Mouse (Mus musculus) forebrain, embryonic 14.5 days (tissue): Measurements from ENCODE around the gene Ftl1. TPM values are rescaled to one million over a fixed set of nuclear protein-coding genes. Genes with fewer than 3 reads are reported as not detected.

Experiments used
- microRNA-seq: library from miRNA; unstranded; fragments of <30 nt; microRNA quantifications from one replicate; pipeline ENCODE4, GENCODE M21; 2016
- polyA plus RNA-seq: library from polyadenylated mRNA; unstranded; fragments of >200 nt; fragmentation: Nextera tagmentation; extraction: Ambion mirVana; gene quantifications from 2 replicates; pipeline ENCODE4 v1.2.1, GENCODE M21; 2014

The Ftl1 gene
- polyA plus RNA-seq, 1 experiment from 2014 or later, result 6,800 TPM

Small RNAs within 50 kb of the gene (microRNA-seq; reads per million reads assigned to microRNA genes)
- gene Gm22133, result not detected

Other genes with a start within 250 kb of the Ftl1 start
- gene Dkkl1, start 247.7 kb downstream of the Ftl1 start, polyA plus RNA-seq, result 0.91 and 1.7 TPM in 2 replicates
- gene Tead2, start 244.1 kb downstream of the Ftl1 start, polyA plus RNA-seq, result 81.7 and 95.7 TPM in 2 replicates
- gene Cd37, start 220.8 kb downstream of the Ftl1 start, polyA plus RNA-seq, result 0.99 and 1.4 TPM in 2 replicates
- 0.09 and 0.26 TPM in 2 replicates for gene Slc6a16, start 218.8 kb downstream of the Ftl1 start, polyA plus RNA-seq
- gene Slc6a21, start 182.4 kb downstream of the Ftl1 start, polyA plus RNA-seq, result not detected in 2 replicates
- gene Trpm4, start 126.1 kb downstream of the Ftl1 start, polyA plus RNA-seq, result 6.5 and 9.8 TPM in 2 replicates
- gene Hrc, start 124.6 kb downstream of the Ftl1 start, polyA plus RNA-seq, result 0.06 TPM in 1 of 2 replicates, not detected in the other
- gene Ppfia3, start 92.9 kb downstream of the Ftl1 start, polyA plus RNA-seq, result 10.7 and 17.3 TPM in 2 replicates
- gene Lin7b, start 89.3 kb downstream of the Ftl1 start, polyA plus RNA-seq, result 6.2 and 11.0 TPM in 2 replicates
- gene Snrnp70, start 64.1 kb downstream of the Ftl1 start, polyA plus RNA-seq, result 95.7 and 99.4 TPM in 2 replicates
- not detected in 2 replicates for gene Kcna7, start 54.2 kb downstream of the Ftl1 start, polyA plus RNA-seq
- gene Ntf5, start 46.2 kb downstream of the Ftl1 start, polyA plus RNA-seq, result 0.22 TPM in 1 of 2 replicates, not detected in the other
- gene Lhb, start 39.1 kb downstream of the Ftl1 start, polyA plus RNA-seq, result 0.46 TPM in 1 of 2 replicates, not detected in the other
- gene Gys1, start 25.0 kb downstream of the Ftl1 start, polyA plus RNA-seq, result 13.4 and 15.5 TPM in 2 replicates
- gene Ruvbl2, start 21.8 kb downstream of the Ftl1 start, polyA plus RNA-seq, result 144 and 153 TPM in 2 replicates
- 163 and 168 TPM in 2 replicates for gene Bax, start 7.0 kb upstream of the Ftl1 start, polyA plus RNA-seq
- gene Tulp2, start 22.0 kb upstream of the Ftl1 start, polyA plus RNA-seq, result 0.15 TPM in 1 of 2 replicates, not detected in the other
- gene Gm45808, start 26.9 kb upstream of the Ftl1 start, polyA plus RNA-seq, result not detected in 2 replicates
- gene Dhdh, start 28.9 kb upstream of the Ftl1 start, polyA plus RNA-seq, result 1.4 and 1.6 TPM in 2 replicates
- 69.0 and 96.5 TPM in 2 replicates for gene Nucb1, start 50.5 kb upstream of the Ftl1 start, polyA plus RNA-seq
- gene Ppp1r15a, start 66.4 kb upstream of the Ftl1 start, polyA plus RNA-seq, result 13.1 and 19.3 TPM in 2 replicates
- 0.76 and 1.2 TPM in 2 replicates for gene Plekha4, start 66.4 kb upstream of the Ftl1 start, polyA plus RNA-seq
- 0.17 and 0.22 TPM in 2 replicates for gene Hsd17b14, start 95.0 kb upstream of the Ftl1 start, polyA plus RNA-seq
- 19.6 and 20.1 TPM in 2 replicates for gene Bcat2, start 110.3 kb upstream of the Ftl1 start, polyA plus RNA-seq
- gene Fgf21, start 155.6 kb upstream of the Ftl1 start, polyA plus RNA-seq, result not detected in 2 replicates
- not detected in 2 replicates for gene Fut1, start 157.4 kb upstream of the Ftl1 start, polyA plus RNA-seq
- gene Izumo1, start 161.9 kb upstream of the Ftl1 start, polyA plus RNA-seq, result not detected in 2 replicates
- gene Rasip1, start 167.6 kb upstream of the Ftl1 start, polyA plus RNA-seq, result 7.3 and 9.7 TPM in 2 replicates
- 1.3 and 1.9 TPM in 2 replicates for gene Mamstr, start 180.1 kb upstream of the Ftl1 start, polyA plus RNA-seq
- 0.11 TPM in 1 of 2 replicates, not detected in the other for gene Fut2, start 206.5 kb upstream of the Ftl1 start, polyA plus RNA-seq
- gene Ntn5, start 224.1 kb upstream of the Ftl1 start, polyA plus RNA-seq, result 0.28 and 0.41 TPM in 2 replicates
- 0.06 and 0.38 TPM in 2 replicates for gene Sec1, start 234.5 kb upstream of the Ftl1 start, polyA plus RNA-seq
- 22.5 and 22.8 TPM in 2 replicates for gene Car11, start 240.0 kb upstream of the Ftl1 start, polyA plus RNA-seq
- gene Dbp, start 245.2 kb upstream of the Ftl1 start, polyA plus RNA-seq, result 3.6 and 3.7 TPM in 2 replicates